Mouse (Mus musculus) myocyte (in vitro differentiated cells): ENCODE measurements at regions not wholly inside any gene's neighbourhood (a gene's known extent, or its start where the extent isn't known, plus 50 kb on each side); places are given as distances from the start of the nearest gene placed in this dataset.

Experiments used
- H3K27me3 ChIP-seq: one replicate; pipeline ENCODE4 v1.6.1; 2011; ENCODE audit not compliant: control insufficient read depth, insufficient read depth, insufficient read length
- H3K36me3 ChIP-seq: one replicate; pipeline ENCODE4 v1.6.1; 2011; ENCODE audit not compliant: control insufficient read depth, insufficient read depth
- H3K4me2 ChIP-seq: one replicate; pipeline ENCODE4 v1.6.1; 2011; ENCODE audit warnings: low read depth, control low read depth
- H3K4me3 ChIP-seq: one replicate; pipeline ENCODE4 v1.5.1; 2011; ENCODE audit warnings: mild to moderate bottlenecking, control low read depth, moderate library complexity
- H3K79me2 ChIP-seq: one replicate; pipeline ENCODE4 v1.6.1; 2011; ENCODE audit not compliant: control insufficient read depth, insufficient read depth
- H3ac ChIP-seq: one replicate; pipeline ENCODE4 v1.6.1; 2011; ENCODE audit not compliant: control insufficient read depth, insufficient read length
- CEBPB ChIP-seq: IDR thresholded peaks from 2 replicates; pipeline ENCODE4 v1.6.1; 2011; ENCODE audit warnings: mild to moderate bottlenecking, moderate library complexity; ENCODE audit not compliant: poor library complexity, insufficient read depth, severe bottlenecking
- E2F4 ChIP-seq: IDR thresholded peaks from one replicate; pipeline ENCODE4 v1.6.1; 2011; ENCODE audit warnings: mild to moderate bottlenecking, control low read depth, moderate library complexity; ENCODE audit not compliant: insufficient read depth
- MAX ChIP-seq: IDR thresholded peaks from one replicate; pipeline ENCODE4 v1.6.1; 2011; ENCODE audit warnings: low read depth, mild to moderate bottlenecking, control low read depth
- MYOD1 ChIP-seq, 3 experiments: IDR thresholded peaks; one replicate each; pipeline ENCODE4 v1.6.1; 2011; ENCODE audit warnings: control low read depth in 2 of 3, low read depth in 2 of 3, mild to moderate bottlenecking in 2 of 3, moderate library complexity in 1 of 3; ENCODE audit not compliant: insufficient read length in 2 of 3, control insufficient read depth in 1 of 3
- MYOG ChIP-seq, 3 experiments: IDR thresholded peaks; one replicate each; pipeline ENCODE4 v1.6.1; 2011; ENCODE audit warnings: control low read depth in 2 of 3, low read depth in 2 of 3, mild to moderate bottlenecking in 2 of 3; ENCODE audit not compliant: insufficient read length in 2 of 3, control insufficient read depth in 1 of 3, insufficient read depth in 1 of 3
- POLR2A ChIP-seq: IDR thresholded peaks from one replicate; pipeline ENCODE4 v1.6.1; 2011; ENCODE audit warnings: low read depth, mild to moderate bottlenecking, control low read depth, moderate library complexity; ENCODE audit not compliant: insufficient read length
- POLR2AphosphoS2 ChIP-seq: IDR thresholded peaks from one replicate; pipeline ENCODE4 v1.6.1; 2011; ENCODE audit warnings: low read depth, control low read depth; ENCODE audit not compliant: insufficient read length
- REST ChIP-seq: IDR thresholded peaks from one replicate; pipeline ENCODE4 v1.6.1; 2011; ENCODE audit warnings: mild to moderate bottlenecking, control low read depth, moderate library complexity; ENCODE audit not compliant: insufficient read depth, insufficient read length
- SRF ChIP-seq: IDR thresholded peaks from one replicate; pipeline ENCODE4 v1.6.1; 2011; ENCODE audit warnings: low read depth; ENCODE audit not compliant: control insufficient read depth, insufficient read length
- TCF12 ChIP-seq: IDR thresholded peaks from one replicate; pipeline ENCODE4 v1.6.1; 2011; ENCODE audit warnings: mild to moderate bottlenecking, control low read depth; ENCODE audit not compliant: poor library complexity, insufficient read depth, severe bottlenecking
- TCF3 ChIP-seq: IDR thresholded peaks from one replicate; pipeline ENCODE4 v1.6.1; 2011; ENCODE audit warnings: low read depth, control low read depth; ENCODE audit not compliant: insufficient read length
- USF1 ChIP-seq: IDR thresholded peaks from one replicate; pipeline ENCODE4 v1.6.1; 2011; ENCODE audit warnings: low read depth, mild to moderate bottlenecking, control low read depth, moderate library complexity

DNA sequence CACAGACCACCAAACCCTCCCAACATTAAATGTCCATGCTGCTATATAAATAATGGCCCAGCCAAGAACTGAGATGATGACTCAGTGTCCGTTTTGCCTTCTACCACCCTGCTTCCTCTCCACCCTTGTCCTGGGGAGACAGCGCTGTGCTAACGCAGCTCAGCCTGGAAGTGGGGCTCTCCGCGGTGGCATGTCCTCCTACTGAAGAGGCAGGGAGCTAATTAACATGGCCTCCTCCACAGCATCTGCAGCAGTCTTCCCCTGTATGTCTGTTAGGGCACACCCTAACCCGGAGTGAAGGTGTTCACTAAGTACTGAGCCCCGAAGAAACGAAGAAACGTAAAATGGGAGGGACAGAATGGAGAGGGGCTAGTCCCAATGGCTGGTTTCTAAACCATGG is 107.8 kb downstream of the Slc35b3 start:
- no peaks in the 10 kb centered on the region for H3K79me2 ChIP-seq
- H3K36me3 ChIP-seq, result no peaks in the 10 kb centered on the region
- H3K27me3 ChIP-seq, result no peaks in the 10 kb centered on the region
- H3K4me3 ChIP-seq, result no peak overlapping the region
- no peak overlapping the region for H3ac ChIP-seq
- H3K4me2 ChIP-seq, result no peak overlapping the region
- TF ChIP-seq USF1 (no peak), TCF3 (no peak), CEBPB (no peak), POLR2A (no peak), REST (no peak), SRF (no peak), MYOG (IDR thresholded peaks at IDR 0.05; ENCODE audit: control insufficient read depth in 1 of 3, insufficient read depth in 1 of 3, insufficient read length in 2 of 3, low read depth in 2 of 3) (no peak), E2F4 (no peak), MAX (no peak), MYOD1 (IDR thresholded peaks at IDR 0.05; ENCODE audit: control insufficient read depth in 1 of 3, insufficient read length in 2 of 3, low read depth in 2 of 3) (no peak), POLR2AphosphoS2 (no peak), TCF12 (no peak)

DNA sequence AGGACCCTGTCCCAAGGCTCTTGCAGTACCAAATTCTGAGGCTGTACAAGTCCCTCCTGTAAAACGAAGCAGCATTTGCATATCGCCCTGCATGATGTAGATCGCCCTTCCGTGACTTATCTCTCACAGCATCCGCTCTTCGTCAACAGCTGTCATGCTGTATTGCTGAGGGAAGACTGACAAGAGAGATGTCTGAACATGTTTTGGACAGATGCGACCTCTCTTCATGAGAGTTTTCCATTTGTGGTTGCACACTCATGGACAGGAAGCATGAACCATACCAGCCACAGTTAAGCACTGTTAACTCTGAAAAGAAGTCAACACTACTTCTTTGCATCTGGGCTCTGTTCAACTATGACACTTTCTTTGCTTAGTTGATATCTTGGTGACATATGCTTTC is 108.9 kb downstream of the Slc35b3 start:
- Histone ChIP-seq H3K4me2 (no peak overlapping the region), H3K79me2 (no peaks in the 10 kb centered on the region), H3K27me3 (no peaks in the 10 kb centered on the region), H3K36me3 (no peaks in the 10 kb centered on the region), H3K4me3 (no peak overlapping the region), H3ac (no peak overlapping the region)
- TF ChIP-seq TCF3 (no peak), USF1 (no peak), MYOD1 (IDR thresholded peaks at IDR 0.05; ENCODE audit: control insufficient read depth in 1 of 3, insufficient read length in 2 of 3, low read depth in 2 of 3) (no peak), REST (no peak), MAX (no peak), MYOG (IDR thresholded peaks at IDR 0.05; ENCODE audit: control insufficient read depth in 1 of 3, insufficient read depth in 1 of 3, insufficient read length in 2 of 3, low read depth in 2 of 3) (no peak), POLR2AphosphoS2 (no peak), E2F4 (no peak), TCF12 (no peak), SRF (no peak), CEBPB (no peak), POLR2A (no peak)

DNA sequence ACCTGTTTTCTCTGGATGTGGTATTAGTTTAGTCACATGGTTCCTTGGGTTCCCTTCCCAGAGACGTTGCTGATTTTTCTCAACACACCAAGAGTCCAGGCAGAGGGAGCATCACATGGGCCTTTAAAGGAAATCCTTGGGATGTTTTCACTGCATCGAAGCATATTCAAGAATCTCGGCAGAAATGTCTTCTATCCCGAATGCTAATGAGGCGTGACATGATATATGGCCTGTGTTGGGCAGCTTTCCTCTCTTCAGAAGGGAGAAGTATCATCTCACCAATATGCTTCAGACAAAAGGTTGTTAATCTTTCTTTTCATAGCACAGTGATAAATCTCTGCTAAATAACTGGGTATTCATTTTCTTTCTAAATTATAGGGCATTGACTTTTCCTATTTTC is 122.4 kb downstream of the Slc35b3 start:
- H3K27me3 ChIP-seq, result no peaks in the 10 kb centered on the region
- H3K79me2 ChIP-seq, result no peaks in the 10 kb centered on the region
- H3K4me3 ChIP-seq, result no peak overlapping the region
- no peaks in the 10 kb centered on the region for H3K36me3 ChIP-seq
- TF ChIP-seq E2F4 (no peak), MYOG (IDR thresholded peaks at IDR 0.05; ENCODE audit: control insufficient read depth in 1 of 3, insufficient read depth in 1 of 3, insufficient read length in 2 of 3, low read depth in 2 of 3) (no peak), CEBPB (no peak)
- no peak overlapping the region for H3ac ChIP-seq
- H3K4me2 ChIP-seq, result no peak overlapping the region

DNA sequence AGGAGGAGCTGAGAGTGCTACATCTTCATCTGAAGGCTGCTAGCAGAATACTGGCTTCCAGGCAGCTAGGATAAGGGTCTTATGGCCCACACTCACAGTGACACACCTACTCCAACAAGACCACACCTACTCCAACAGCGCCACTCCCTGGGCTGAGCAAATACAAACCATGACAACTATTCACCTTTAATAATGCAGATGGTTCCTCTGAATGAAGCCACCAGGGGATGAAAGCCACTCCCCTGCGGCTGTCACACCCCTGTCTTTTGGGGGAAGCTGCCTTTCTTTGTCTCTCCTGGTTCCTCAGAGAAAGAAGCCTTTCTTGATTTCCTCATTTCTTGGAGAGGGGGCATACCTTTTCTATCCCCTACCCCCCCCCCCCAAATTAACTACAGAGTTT is 135.0 kb downstream of the Slc35b3 start:
- no peak overlapping the region for H3K4me3 ChIP-seq
- H3K27me3 ChIP-seq, result no peaks in the 10 kb centered on the region
- H3K36me3 ChIP-seq, result no peaks in the 10 kb centered on the region
- H3K79me2 ChIP-seq, result no peaks in the 10 kb centered on the region
- H3K4me2 ChIP-seq, result no peak overlapping the region
- TF ChIP-seq TCF3 (no peak), MAX (no peak), TCF12 (no peak), POLR2AphosphoS2 (no peak), E2F4 (no peak), MYOD1 (IDR thresholded peaks at IDR 0.05; ENCODE audit: control insufficient read depth in 1 of 3, insufficient read length in 2 of 3, low read depth in 2 of 3) (no peak), POLR2A (no peak), REST (no peak), SRF (no peak), MYOG (IDR thresholded peaks at IDR 0.05; ENCODE audit: control insufficient read depth in 1 of 3, insufficient read depth in 1 of 3, insufficient read length in 2 of 3, low read depth in 2 of 3) (no peak), CEBPB (no peak), USF1 (no peak)
- H3ac ChIP-seq, result no peak overlapping the region

DNA sequence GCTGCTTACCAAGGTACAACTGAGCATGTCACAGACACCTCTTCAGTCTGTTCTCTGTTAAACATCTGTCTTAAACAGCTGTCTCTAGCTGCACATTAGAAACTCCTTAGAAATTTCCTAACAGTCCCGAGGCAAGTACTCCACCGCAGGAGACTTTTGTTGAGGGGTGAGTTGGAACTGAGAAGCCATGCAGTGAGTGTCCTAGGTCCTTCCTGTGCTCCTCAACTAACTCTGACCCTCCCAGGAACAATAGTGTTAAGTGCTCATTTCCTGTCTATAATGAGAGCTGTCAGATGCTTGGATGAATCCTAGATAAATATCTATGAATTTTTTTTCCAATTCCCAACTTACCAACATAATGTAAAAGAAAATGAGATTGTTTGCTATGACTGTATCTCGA is 141.1 kb downstream of the Slc35b3 start:
- Histone ChIP-seq H3K4me3 (no peak overlapping the region), H3K27me3 (no peaks in the 10 kb centered on the region), H3K4me2 (no peak overlapping the region), H3K36me3 (no peaks in the 10 kb centered on the region), H3K79me2 (no peaks in the 10 kb centered on the region), H3ac (no peak overlapping the region)
- TF ChIP-seq POLR2AphosphoS2 (no peak), CEBPB (no peak), USF1 (no peak), E2F4 (no peak), MYOD1 (IDR thresholded peaks at IDR 0.05; ENCODE audit: control insufficient read depth in 1 of 3, insufficient read length in 2 of 3, low read depth in 2 of 3) (no peak), TCF12 (no peak), MAX (no peak), REST (no peak), SRF (no peak), POLR2A (no peak), TCF3 (no peak), MYOG (IDR thresholded peaks at IDR 0.05; ENCODE audit: control insufficient read depth in 1 of 3, insufficient read depth in 1 of 3, insufficient read length in 2 of 3, low read depth in 2 of 3) (no peak)
